Mouse (Mus musculus) heart, postnatal 25 days (tissue): ENCODE data around the gene Olfr1252. TPM values are rescaled to one million over a fixed set of nuclear protein-coding genes. Genes with fewer than 3 reads are reported as not detected.

Experiments used
- DNase-seq: peaks from one replicate; pipeline ENCODE4 v3.0.0; 2022; ENCODE audit warnings: low spot score
- intact Hi-C: fragments of 180-260 bp; cut with DNase I; formaldehyde crosslinking; loops from one replicate; pipeline ENCODE4 v1.15.1; 2025
- total RNA-seq, 2 experiments: library from RNA; stranded (reverse); gene quantifications; 2 replicates each; pipeline ENCODE4 v1.2.3; 2021

Olfr1252 gene
- total RNA-seq = not detected

DNA sequence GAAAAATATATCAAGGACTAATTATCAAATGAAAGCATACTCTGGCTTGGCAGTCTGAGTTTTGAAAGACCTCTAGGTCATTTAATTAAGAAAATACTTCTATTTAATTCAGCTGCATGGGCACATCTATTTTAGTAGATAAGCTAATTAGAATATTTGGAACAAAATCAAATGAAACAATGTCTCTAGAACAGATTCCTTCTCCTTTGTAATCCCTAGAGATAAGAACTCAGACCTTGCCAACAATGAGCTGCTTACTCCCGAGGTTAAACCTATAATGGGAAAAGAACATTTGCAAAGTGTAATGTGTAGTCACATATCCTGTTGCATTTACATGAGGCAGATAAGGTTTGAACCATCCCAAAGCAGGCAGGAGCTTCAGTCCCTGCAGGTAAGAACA is at the start of gene Olfr1252:
Olfr1252 (minus strand) TSS at position 101 of the 400 bp plus-strand sequence.
- no peak for DNase-seq
- intact Hi-C loops = no loop called here

DNA sequence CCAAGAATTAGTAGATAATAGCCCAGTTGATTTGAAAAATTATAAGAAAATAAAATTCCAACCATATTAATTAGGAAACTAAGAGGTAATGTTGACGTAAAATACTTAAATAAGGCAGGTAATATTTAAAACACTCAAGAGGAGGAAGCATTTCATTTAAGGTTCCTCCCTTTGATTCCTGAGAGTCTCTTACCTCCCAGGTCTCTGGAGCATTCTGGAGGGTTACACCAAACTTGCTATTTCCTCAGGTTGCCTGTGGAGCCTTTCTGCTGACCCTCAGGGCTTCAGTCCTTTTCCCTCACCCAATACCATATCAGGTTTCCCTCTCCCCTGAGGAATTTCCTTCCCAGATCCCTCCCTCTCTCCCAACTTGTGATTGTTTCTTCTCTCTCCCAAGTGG is 32.2 kb upstream of the Olfr1252 start, which contains the start of gene Olfr1253:
Olfr1253 (minus strand) TSS at position 101 of the 400 bp plus-strand sequence.
- DNase-seq = no peak
- intact Hi-C loops = no loop called here

DNA sequence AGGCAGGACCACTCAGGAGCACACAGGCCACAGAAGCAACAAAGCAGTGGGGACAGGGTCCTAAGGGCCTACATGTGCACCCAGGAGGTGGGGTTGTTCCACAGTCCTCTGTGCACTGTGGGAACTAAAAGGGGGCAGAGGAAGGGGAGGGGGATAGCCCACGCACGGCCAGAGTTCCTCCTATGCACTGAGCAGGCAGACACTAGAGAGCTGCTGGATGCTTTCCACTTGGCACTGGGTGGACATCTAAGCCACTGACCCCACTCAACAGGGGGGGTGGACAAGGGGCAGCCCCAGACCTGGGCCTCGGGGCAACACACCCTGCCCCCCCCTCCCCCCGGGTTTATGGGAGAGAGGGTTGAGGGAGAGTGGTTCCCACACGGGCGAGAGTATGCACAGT is 32.8 kb downstream of the Olfr1252 start:
- intact Hi-C loops = no loop called here
- DNase-seq = no peak

DNA sequence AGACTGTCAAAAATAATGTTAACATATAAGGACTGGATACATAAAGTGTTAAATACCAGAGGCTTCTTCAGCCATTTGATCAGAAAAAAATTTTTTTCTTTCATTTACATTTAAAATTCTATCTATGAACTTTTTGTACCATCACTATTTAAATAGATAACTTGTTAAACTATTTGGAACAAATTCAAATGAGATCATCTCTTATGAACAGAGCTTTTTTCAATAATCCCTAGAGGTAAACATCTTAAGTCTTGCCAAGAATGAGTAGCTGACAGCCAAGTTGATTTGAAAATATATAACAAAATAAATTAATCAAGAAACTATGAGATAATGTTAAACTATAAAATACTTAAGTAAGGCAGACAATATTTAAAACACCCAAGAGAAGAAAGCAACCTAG is 53.0 kb downstream of the Olfr1252 start, which contains the start of gene Olfr1251:
Olfr1251 (minus strand) TSS at position 101 of the 400 bp plus-strand sequence.
- no peak for DNase-seq

More for the DNA sequence above, 53.0 kb downstream of the Olfr1252 start, which contains the start of gene Olfr1251:
- intact Hi-C loops = no loop called here

Other genes starting within 250 kb of the Olfr1252 start
- gene Olfr1241, start 237.9 kb downstream of the Olfr1252 start, total RNA-seq = not detected
- gene Olfr1242, start 226.7 kb downstream of the Olfr1252 start, total RNA-seq = not detected
- not detected for gene Olfr1243, start 193.5 kb downstream of the Olfr1252 start, total RNA-seq
- not detected for gene Olfr1245, start 146.6 kb downstream of the Olfr1252 start, total RNA-seq
- gene Olfr1246, start 131.9 kb downstream of the Olfr1252 start, total RNA-seq = not detected
- gene Olfr1247, start 110.9 kb downstream of the Olfr1252 start, total RNA-seq = not detected
- not detected for gene Olfr1248, start 106.8 kb downstream of the Olfr1252 start, total RNA-seq
- gene Olfr1249, start 90.0 kb downstream of the Olfr1252 start, total RNA-seq = not detected
- not detected for gene Olfr1250, start 63.5 kb downstream of the Olfr1252 start, total RNA-seq
- not detected for gene Olfr1251, start 53.1 kb downstream of the Olfr1252 start, total RNA-seq
- gene Olfr1253, start 32.1 kb upstream of the Olfr1252 start, total RNA-seq = not detected
- gene Olfr1254, start 68.6 kb upstream of the Olfr1252 start, total RNA-seq = not detected
- gene Olfr1255, start 87.0 kb upstream of the Olfr1252 start, total RNA-seq = not detected
- gene Olfr1256, start 116.5 kb upstream of the Olfr1252 start, total RNA-seq = not detected
- gene Olfr48, start 123.2 kb upstream of the Olfr1252 start, total RNA-seq = not detected
- not detected for gene Olfr1257, start 153.4 kb upstream of the Olfr1252 start, total RNA-seq
- not detected for gene Olfr1258, start 202.3 kb upstream of the Olfr1252 start, total RNA-seq
- not detected for gene Olfr1259, start 223.7 kb upstream of the Olfr1252 start, total RNA-seq
- not detected for gene Olfr1260, start 249.3 kb upstream of the Olfr1252 start, total RNA-seq